Mouse (Mus musculus) macrophage (primary cell): ENCODE measurements at regions not wholly inside any gene's neighbourhood (a gene's known extent, or its start where the extent isn't known, plus 50 kb on each side); places are given as distances from the start of the nearest gene placed in this dataset.

ENCODE experiments used
- H3K27ac ChIP-seq: fragments of 350-480 bp; formaldehyde crosslinking; 2 replicates; pipeline ENCODE4 v1.9.0; 2021
- H3K36me3 ChIP-seq: fragments of 350-480 bp; formaldehyde crosslinking; 2 replicates; pipeline ENCODE4 v1.9.0; 2021; ENCODE audit errors: inconsistent target
- H3K4me3 ChIP-seq: fragments of 350-480 bp; formaldehyde crosslinking; 2 replicates; pipeline ENCODE4 v1.9.0; 2021; ENCODE audit errors: inconsistent target
- H3K79me2 ChIP-seq: fragments of 350-480 bp; formaldehyde crosslinking; 2 replicates; pipeline ENCODE4 v1.9.0; 2021; ENCODE audit errors: inconsistent target
- WGBS: methylation state at CpG from one replicate; pipeline ENCODE4 v1.1.7; 2026; ENCODE audit warnings: inconsistent platforms; ENCODE audit not compliant: missing documents; 5-methylcytosine and 5-hydroxymethylcytosine counted together

DNA sequence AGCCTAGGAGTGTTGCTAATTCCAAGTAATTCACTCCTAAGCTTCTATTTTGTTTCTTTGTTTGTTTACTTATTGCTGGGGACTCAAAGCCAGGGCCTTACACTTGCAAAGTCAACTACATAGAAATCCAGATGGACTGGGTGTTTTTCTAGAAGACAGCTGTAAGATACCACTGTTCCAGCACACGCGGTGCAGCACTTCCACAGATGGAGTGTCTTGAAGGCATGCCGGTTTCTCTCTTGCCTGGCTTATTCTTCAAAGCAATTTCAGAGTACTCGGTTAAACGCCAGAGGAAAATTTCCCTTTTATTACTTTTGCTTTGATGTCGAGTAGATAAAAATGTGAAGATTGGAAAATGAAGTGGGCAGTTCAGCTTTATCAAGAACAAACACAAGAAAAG is 477.4 kb downstream of the Etv1 start:
- Histone ChIP-seq H3K36me3 (no peaks in the 10 kb centered on the region), H3K27ac (no peak overlapping the region), H3K79me2 (no peaks in the 10 kb centered on the region), H3K4me3 (no peak overlapping the region)
- WGBS, result 86% methylated on average over 6 of the region's 6 CpGs

- Histone ChIP-seq H3K4me3 (no peak overlapping the region), H3K27ac (no peak overlapping the region), H3K79me2 (no peaks in the 10 kb centered on the region), H3K36me3 (no peaks in the 10 kb centered on the region)
- WGBS, result 69% methylated on average over 1 of the region's 1 CpGs
Measured at GRCm38 (mm10) chr12:39257571-39257970, 478.4 kb downstream of the Etv1 start.

DNA sequence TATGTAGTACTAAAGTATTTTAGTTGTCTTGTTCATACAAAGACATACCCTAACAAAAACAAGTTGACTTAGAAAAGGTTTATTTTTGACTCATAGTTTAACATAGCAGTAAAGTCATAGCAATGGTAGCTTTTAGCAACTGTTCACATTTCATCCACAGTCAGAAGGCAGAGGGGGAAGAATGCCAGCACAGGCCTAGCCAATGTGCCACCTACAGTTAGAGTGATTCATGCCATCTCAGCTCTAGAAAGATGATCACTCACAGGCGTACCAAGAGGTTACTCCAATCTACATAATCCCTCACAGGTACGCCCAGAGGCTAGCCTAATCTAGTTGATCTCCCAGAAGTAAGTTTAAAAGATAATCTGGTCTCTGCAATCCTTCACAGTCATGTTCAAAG is 510.5 kb downstream of the Etv1 start:
- Histone ChIP-seq H3K27ac (no peak overlapping the region), H3K4me3 (no peak overlapping the region)
- 84% methylated on average over 2 of the region's 2 CpGs for WGBS

DNA sequence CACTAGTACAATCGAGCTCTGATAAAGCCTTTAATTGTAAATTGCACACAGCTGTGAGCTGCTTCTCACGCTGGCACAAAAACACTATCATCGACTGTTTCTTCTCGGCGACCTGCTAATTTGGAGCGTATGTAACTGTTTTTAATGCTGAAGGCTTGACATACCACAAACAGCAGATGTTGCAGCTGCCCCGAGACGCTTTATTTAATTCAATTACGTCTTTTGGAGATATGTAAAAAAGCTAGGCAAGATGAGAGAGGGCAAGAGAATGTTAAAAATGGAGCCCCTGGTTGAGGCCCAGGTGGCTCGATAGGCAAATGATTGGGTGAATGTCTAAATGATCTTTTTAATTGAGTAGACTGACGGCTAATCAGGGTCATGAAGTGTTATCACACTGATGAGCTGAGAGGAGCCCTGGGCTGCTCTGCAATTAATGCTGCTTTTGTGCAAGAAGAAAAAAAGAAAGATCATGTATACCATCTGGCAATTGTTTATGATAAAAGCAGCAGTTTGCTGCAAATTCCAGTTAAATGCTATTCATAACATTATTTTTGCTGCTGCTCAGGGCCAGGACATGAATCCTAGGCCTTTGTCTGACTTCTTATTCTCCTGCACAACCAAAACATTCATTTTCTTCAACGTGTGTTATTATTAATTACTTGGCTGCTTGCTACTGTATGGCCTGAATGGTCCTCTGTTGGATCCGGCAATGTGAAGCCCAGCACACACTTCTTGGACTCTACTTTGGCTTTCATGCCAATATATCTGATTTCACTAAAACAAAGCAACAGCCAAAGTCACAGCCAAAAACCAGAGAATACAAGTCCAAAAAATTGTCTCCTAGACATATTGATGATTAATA is 522.4 kb downstream of the Etv1 start:
- Histone ChIP-seq H3K27ac (no peak overlapping the region), H3K79me2 (no peaks in the 10 kb centered on the region), H3K4me3 (no peak overlapping the region), H3K36me3 (no peaks in the 10 kb centered on the region)
- WGBS, result 88% methylated on average over 13 of the region's 13 CpGs

More for the DNA sequence above, 510.5 kb downstream of the Etv1 start:
- Histone ChIP-seq H3K79me2 (no peaks in the 10 kb centered on the region), H3K36me3 (no peaks in the 10 kb centered on the region)

DNA sequence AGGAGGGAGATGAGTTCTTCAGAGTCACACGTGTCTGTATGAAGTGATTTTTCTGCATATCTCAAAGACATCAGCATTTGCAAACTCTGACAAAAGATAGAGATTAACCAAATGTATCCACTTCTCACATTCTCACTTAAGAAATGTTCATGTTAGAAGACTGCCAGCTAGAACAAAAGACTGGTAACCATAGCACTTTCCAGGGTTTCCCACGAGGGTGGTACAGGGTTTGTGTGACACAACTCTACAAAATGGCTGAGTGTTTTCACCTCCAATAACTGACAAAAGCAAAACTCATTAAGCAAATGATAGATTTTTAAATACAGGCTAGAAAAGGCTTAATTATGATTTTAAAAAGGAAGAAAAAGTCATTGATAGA is 523.0 kb downstream of the Etv1 start:
- Histone ChIP-seq H3K79me2 (no peaks in the 10 kb centered on the region), H3K4me3 (no peak overlapping the region), H3K36me3 (no peaks in the 10 kb centered on the region), H3K27ac (no peak overlapping the region)
- 100% methylated on average over 2 of the region's 2 CpGs for WGBS

- Histone ChIP-seq H3K4me3 (no peak overlapping the region), H3K79me2 (no peaks in the 10 kb centered on the region), H3K27ac (no peak overlapping the region), H3K36me3 (no peaks in the 10 kb centered on the region)
- 86% methylated on average over 1 of the region's 1 CpGs for WGBS
Measured at GRCm38 (mm10) chr12:39307746-39308145, 528.6 kb downstream of the Etv1 start.

DNA sequence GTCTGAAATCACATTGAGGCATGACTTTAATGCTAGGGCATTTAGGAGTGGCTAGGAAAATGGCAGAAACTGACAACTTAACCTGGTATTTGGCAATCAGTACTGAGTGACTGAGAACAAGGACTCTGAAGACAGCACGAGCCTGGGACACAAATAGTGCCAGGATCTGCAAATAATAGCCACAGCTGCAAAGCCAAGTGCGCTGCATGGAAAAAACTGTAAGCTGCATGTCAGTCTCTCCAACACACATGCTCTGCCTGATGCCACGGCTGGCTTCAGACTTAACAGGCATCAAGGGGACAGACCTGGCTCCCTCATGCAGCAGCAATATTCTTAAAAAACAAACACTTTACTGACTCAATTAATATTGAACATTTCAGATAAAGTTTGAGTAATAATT is 530.7 kb downstream of the Etv1 start:
- H3K4me3 ChIP-seq, result no peak overlapping the region
- H3K36me3 ChIP-seq, result no peaks in the 10 kb centered on the region
- WGBS, result 94% methylated on average over 3 of the region's 3 CpGs
- no peak overlapping the region for H3K27ac ChIP-seq
- no peaks in the 10 kb centered on the region for H3K79me2 ChIP-seq

DNA sequence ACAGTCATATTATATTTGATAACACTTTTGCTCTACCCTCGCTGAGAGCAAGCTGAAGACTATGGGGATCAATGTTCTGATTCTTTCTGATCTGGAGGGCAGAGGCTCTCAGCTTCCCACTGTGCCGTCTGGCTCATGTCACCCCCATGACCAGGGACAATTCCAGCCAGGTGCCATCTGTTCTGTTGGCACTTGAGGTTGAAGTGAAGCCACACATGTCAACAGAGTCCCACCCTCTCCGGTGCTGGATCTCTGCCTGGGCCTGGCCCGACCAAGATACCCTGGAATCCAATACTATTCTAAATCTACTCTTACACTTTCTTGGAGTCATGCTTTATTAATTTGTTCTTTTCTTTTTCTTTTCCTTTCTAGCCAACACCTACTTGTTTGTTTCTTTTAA is 538.0 kb downstream of the Etv1 start:
- Histone ChIP-seq H3K27ac (no peak overlapping the region), H3K79me2 (no peaks in the 10 kb centered on the region), H3K4me3 (no peak overlapping the region), H3K36me3 (no peaks in the 10 kb centered on the region)
- 88% methylated on average over 4 of the region's 4 CpGs for WGBS

DNA sequence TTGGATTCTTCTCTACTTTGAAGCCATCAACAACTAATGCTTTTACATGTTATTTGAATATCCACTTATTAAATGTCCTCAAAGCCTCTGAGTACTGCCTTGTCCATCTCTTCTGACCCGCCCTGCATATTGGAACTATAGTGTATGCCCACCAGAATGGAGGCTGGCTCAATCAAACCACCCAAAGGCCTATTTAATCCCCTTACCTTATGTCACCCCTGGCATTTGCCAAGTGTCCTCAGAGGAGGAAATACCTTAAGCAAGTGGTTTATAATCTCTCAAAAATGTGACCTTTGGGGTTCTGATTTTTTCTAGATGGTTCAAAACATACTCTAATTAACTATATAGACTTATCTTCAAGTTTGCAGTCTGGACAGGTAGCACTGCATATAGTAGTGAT is 542.3 kb downstream of the Etv1 start:
- 73% methylated on average over 1 of the region's 1 CpGs for WGBS
- Histone ChIP-seq H3K79me2 (no peaks in the 10 kb centered on the region), H3K4me3 (no peak overlapping the region), H3K27ac (no peak overlapping the region), H3K36me3 (no peaks in the 10 kb centered on the region)

GRCm38 (mm10) chr12:39326157-39326556 is 547.0 kb downstream of the Etv1 start:
- Histone ChIP-seq H3K4me3 (no peak overlapping the region), H3K79me2 (no peaks in the 10 kb centered on the region), H3K36me3 (no peaks in the 10 kb centered on the region), H3K27ac (no peak overlapping the region)
- WGBS, result 90% methylated on average over 7 of the region's 7 CpGs

GRCm38 (mm10) chr12:39326668-39327299 is 547.6 kb downstream of the Etv1 start:
- 83% methylated on average over 4 of the region's 4 CpGs for WGBS
- Histone ChIP-seq H3K27ac (no peak overlapping the region), H3K36me3 (no peaks in the 10 kb centered on the region), H3K79me2 (no peaks in the 10 kb centered on the region), H3K4me3 (no peak overlapping the region)

GRCm38 (mm10) chr12:39328377-39328776 is 549.2 kb downstream of the Etv1 start:
- H3K4me3 ChIP-seq, result no peak overlapping the region

GRCm38 (mm10) chr12:39339101-39339538 is 559.9 kb downstream of the Etv1 start:
- WGBS, result 91% methylated on average over 3 of the region's 5 CpGs

More at GRCm38 (mm10) chr12:39328377-39328776, 549.2 kb downstream of the Etv1 start:
- H3K27ac ChIP-seq, result no peak overlapping the region
- no peaks in the 10 kb centered on the region for H3K36me3 ChIP-seq
- no peaks in the 10 kb centered on the region for H3K79me2 ChIP-seq

DNA sequence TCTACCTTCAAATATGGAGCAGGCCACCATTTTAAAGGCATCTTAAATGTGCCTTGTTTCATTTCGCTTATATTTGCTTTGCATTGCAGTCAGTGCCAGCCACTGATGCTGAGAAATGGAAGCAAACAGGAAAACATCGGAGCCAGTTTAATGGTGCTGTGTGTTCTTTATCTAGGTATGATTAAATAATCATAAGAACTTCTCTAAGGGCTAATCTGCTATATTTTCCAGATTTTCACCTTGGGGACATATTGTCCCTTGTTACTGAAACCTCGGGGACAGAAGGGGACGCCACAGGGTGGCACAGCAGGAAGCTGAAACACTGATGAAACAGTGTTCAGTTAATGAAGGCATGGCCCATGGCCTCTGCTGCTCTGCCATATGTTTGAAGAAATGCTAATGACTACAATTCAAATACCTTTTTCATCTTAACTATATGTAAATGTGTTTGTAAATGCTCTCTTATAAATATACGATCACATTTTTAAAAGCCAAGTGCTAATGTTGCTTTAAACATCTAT is 562.6 kb downstream of the Etv1 start:
- H3K4me3 ChIP-seq, result no peak overlapping the region
- H3K27ac ChIP-seq, result no peak overlapping the region
- H3K36me3 ChIP-seq, result no peaks in the 10 kb centered on the region
- 94% methylated on average over 5 of the region's 5 CpGs for WGBS
- H3K79me2 ChIP-seq, result no peaks in the 10 kb centered on the region

More at GRCm38 (mm10) chr12:39339101-39339538, 559.9 kb downstream of the Etv1 start:
- Histone ChIP-seq H3K79me2 (no peaks in the 10 kb centered on the region), H3K27ac (no peak overlapping the region), H3K36me3 (no peaks in the 10 kb centered on the region), H3K4me3 (no peak overlapping the region)

- WGBS, result 93% methylated on average over 9 of the region's 9 CpGs
- no peaks in the 10 kb centered on the region for H3K36me3 ChIP-seq
Measured at GRCm38 (mm10) chr12:39342327-39342726, 563.1 kb downstream of the Etv1 start.

More at GRCm38 (mm10) chr12:39342327-39342726, 563.1 kb downstream of the Etv1 start:
- H3K4me3 ChIP-seq, result no peak overlapping the region
- no peaks in the 10 kb centered on the region for H3K79me2 ChIP-seq
- no peak overlapping the region for H3K27ac ChIP-seq
